Mouse (Mus musculus) bone marrow, adult 2 months (tissue): ENCODE data around the gene Cnot6.

ENCODE experiments used
- CTCF ChIP-seq: fragments of 200-500 bp; IDR thresholded peaks from 2 replicates; pipeline ENCODE4 v1.5.1; 2011; ENCODE audit warnings: low read length, control low read depth; ENCODE audit not compliant: control insufficient read depth, insufficient read depth
- POLR2A ChIP-seq: fragments of 200-500 bp; IDR thresholded peaks from 2 replicates; pipeline ENCODE4 v1.6.1; 2011; ENCODE audit warnings: low read depth, mild to moderate bottlenecking, control low read depth, low read length, borderline replicate concordance; ENCODE audit not compliant: control insufficient read depth

DNA sequence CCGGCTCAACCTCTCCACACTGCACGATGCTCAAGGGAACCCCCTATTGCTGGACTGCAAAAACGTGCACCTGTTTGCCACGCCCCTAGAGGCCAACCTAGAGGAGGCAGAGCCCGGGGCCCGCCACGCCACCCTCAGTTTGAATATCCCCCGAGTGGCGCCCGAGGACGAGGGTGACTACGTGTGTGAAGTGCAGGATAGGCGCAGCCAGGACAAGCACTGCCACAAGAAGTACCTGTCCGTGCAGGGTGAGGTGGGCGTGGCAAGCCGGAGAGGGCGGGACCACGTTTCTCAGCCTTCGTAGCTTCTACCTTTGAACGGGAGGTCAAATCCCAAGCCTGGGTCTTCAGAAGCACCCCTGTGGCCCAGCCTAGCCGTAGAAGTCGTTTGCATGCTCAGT is 78.4 kb downstream of the Cnot6 start:
- TF ChIP-seq CTCF, result no peak
- no peak for TF ChIP-seq POLR2A
